Mouse (Mus musculus): Measurements from ENCODE around the gene Rai14. TPM values are rescaled to one million over a fixed set of nuclear protein-coding genes. Genes with fewer than 3 reads are reported as not detected.

Gene Rai14
- polyA plus RNA-seq, 1 experiment from 2014 or later, result 4.8 TPM

- ATAC-seq (no peak), DNase-seq (no peak)
- H3K36me3 ChIP-seq (replicated peaks; ENCODE audit: insufficient read depth, low read length), result no peaks in the 10 kb centered on the region
- no peak overlapping the region for H3K4me3 ChIP-seq (ENCODE audit: low read depth, low read length)
- H3K4me2 ChIP-seq (ENCODE audit: low read depth, low read length), result no peak overlapping the region
- TF ChIP-seq CTCF (IDR thresholded peaks at IDR 0.05; ENCODE audit: low read depth) (no peak), EP300 (IDR thresholded peaks at IDR 0.05; ENCODE audit: low read depth) (no peak)
- H3K9me3 ChIP-seq (ENCODE audit: low read length), result no peaks in the 10 kb centered on the region
- H3K9ac ChIP-seq (replicated peaks), result no peak overlapping the region
- no peak overlapping the region for H3K27ac ChIP-seq (ENCODE audit: low read depth)
- 70% methylated on average over 6 of the region's 6 CpGs for WGBS (ENCODE audit: insufficient replicate concordance)
- H3K4me1 ChIP-seq (ENCODE audit: insufficient read depth), result peaks cover 18% of the 10 kb centered on the region
- no peaks in the 10 kb centered on the region for H3K27me3 ChIP-seq (ENCODE audit: insufficient read depth, low read length)
Observed at GRCm38 (mm10) chr15:10691481-10691880, 22.9 kb downstream of the Rai14 start.

DNA sequence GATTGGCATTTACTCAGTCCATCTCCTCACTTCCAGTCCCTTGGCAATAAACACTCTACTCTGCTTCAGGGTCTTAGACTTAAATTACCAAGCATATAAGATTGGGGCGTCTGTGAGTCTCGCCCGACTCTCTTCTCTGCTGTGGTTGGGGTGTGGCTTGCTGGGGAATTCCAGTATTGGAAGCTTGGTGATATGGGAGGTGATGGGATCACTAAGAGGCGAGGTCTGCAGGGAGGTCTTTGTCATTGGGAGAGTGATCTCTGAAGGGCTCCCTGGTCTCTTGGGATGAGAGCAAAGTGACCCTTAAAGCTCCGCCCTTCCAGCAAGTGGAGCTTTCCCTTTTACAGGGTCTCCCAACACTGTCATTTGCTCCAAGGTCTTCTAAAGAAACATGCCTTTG lies 23.5 kb downstream of the Rai14 start:
- no peak overlapping the region for H3K4me3 ChIP-seq (ENCODE audit: low read depth, low read length)
- no peaks in the 10 kb centered on the region for H3K36me3 ChIP-seq (replicated peaks; ENCODE audit: insufficient read depth, low read length)
- H3K4me1 ChIP-seq (ENCODE audit: insufficient read depth), result peaks cover 18% of the 10 kb centered on the region
- WGBS (ENCODE audit: insufficient replicate concordance), result 70% methylated on average over 5 of the region's 5 CpGs
- DNase-seq (no peak), ATAC-seq (no peak)
- peak overlapping the region; percentile 63 for H3K27ac ChIP-seq (ENCODE audit: low read depth)
- TF ChIP-seq CTCF (IDR thresholded peaks at IDR 0.05; ENCODE audit: low read depth) (no peak), EP300 (IDR thresholded peaks at IDR 0.05; ENCODE audit: low read depth) (no peak)
- H3K9me3 ChIP-seq (ENCODE audit: low read length), result no peaks in the 10 kb centered on the region
- H3K27me3 ChIP-seq (ENCODE audit: insufficient read depth, low read length), result no peaks in the 10 kb centered on the region
- peak overlapping the region; percentile 36; the same call in 1 of the 2 replicates for H3K4me2 ChIP-seq (ENCODE audit: low read depth, low read length)
- H3K9ac ChIP-seq (replicated peaks), result no peak overlapping the region

GRCm38 (mm10) chr15:10690219-10690618 lies 24.2 kb downstream of the Rai14 start:
- Histone ChIP-seq H3K4me3 (ENCODE audit: low read depth, low read length) (no peak overlapping the region), H3K36me3 (replicated peaks; ENCODE audit: insufficient read depth, low read length) (no peaks in the 10 kb centered on the region), H3K27ac (ENCODE audit: low read depth) (peak overlapping the region; percentile 84), H3K9me3 (ENCODE audit: low read length) (no peaks in the 10 kb centered on the region), H3K4me2 (ENCODE audit: low read depth, low read length) (peak overlapping the region; percentile 36), H3K4me1 (ENCODE audit: insufficient read depth) (peaks cover 21% of the 10 kb centered on the region), H3K9ac (replicated peaks) (no peak overlapping the region), H3K27me3 (ENCODE audit: insufficient read depth, low read length) (no peaks in the 10 kb centered on the region)
- 59% methylated on average over 13 of the region's 13 CpGs for WGBS (ENCODE audit: insufficient replicate concordance)
- no peak for TF ChIP-seq CTCF (IDR thresholded peaks at IDR 0.05; ENCODE audit: low read depth)
- TF ChIP-seq EP300 (IDR thresholded peaks at IDR 0.05; ENCODE audit: low read depth), result 0 out of 2 replicates have a peak, but pooled peaks have one; percentile 62
- DNase-seq (peak; percentile 63), ATAC-seq (peak; percentile 98)

DNA sequence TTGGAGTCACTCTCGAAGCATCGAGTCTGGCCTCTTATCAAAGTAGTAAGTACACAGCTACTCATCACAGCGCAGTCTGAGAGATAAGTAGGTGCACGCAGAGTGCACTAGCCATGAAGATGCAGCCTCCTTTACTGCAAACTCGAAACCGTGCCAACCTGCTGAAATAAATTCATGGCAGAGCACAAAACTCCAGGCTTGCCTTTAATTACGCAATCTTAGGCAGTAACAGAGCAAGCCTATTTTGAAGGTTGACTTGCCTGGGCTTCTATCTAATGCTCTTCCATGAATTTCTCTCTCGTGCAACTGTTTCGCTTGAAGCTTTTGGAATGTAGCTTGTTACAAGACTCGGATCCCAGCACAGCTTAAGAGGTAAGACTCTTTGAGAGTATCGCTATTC lies 25.1 kb downstream of the Rai14 start:
- 59% methylated on average over 11 of the region's 11 CpGs for WGBS (ENCODE audit: insufficient replicate concordance)
- Histone ChIP-seq H3K36me3 (replicated peaks; ENCODE audit: insufficient read depth, low read length) (no peaks in the 10 kb centered on the region), H3K27me3 (ENCODE audit: insufficient read depth, low read length) (no peaks in the 10 kb centered on the region), H3K27ac (ENCODE audit: low read depth) (peak overlapping the region; percentile 84), H3K9me3 (ENCODE audit: low read length) (no peaks in the 10 kb centered on the region), H3K9ac (replicated peaks) (no peak overlapping the region), H3K4me1 (ENCODE audit: insufficient read depth) (peaks cover 21% of the 10 kb centered on the region), H3K4me2 (ENCODE audit: low read depth, low read length) (peak overlapping the region; percentile 30; the same call in 1 of the 2 replicates), H3K4me3 (ENCODE audit: low read depth, low read length) (no peak overlapping the region)
- DNase-seq, result no peak
- no peak for TF ChIP-seq CTCF (IDR thresholded peaks at IDR 0.05; ENCODE audit: low read depth)
- TF ChIP-seq EP300 (IDR thresholded peaks at IDR 0.05; ENCODE audit: low read depth), result no peak
- no peak for ATAC-seq

DNA sequence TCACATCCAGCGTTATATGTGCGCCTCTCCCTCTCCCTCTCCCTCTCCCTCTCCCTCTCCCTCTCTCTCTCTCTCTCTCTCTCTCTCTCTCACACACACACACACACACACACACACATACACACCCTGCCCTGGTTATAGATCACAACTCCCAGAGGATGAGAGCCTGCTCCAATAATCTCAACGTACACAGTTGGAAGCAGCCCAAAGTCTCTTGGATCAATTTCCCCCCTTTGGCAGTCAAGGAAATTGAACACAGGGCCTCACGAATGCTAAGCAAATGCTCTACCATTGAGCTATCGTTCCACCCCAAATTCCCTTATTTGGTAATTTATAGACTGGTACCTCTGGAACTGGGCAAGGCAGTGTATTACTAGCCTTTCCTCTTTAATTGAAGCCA lies 25.7 kb downstream of the Rai14 start:
- Histone ChIP-seq H3K4me3 (ENCODE audit: low read depth, low read length) (no peak overlapping the region), H3K4me1 (ENCODE audit: insufficient read depth) (peaks cover 21% of the 10 kb centered on the region), H3K36me3 (replicated peaks; ENCODE audit: insufficient read depth, low read length) (no peaks in the 10 kb centered on the region), H3K9ac (replicated peaks) (no peak overlapping the region), H3K9me3 (ENCODE audit: low read length) (no peaks in the 10 kb centered on the region), H3K27me3 (ENCODE audit: insufficient read depth, low read length) (no peaks in the 10 kb centered on the region), H3K4me2 (ENCODE audit: low read depth, low read length) (no peak overlapping the region), H3K27ac (ENCODE audit: low read depth) (peak overlapping the region; percentile 84; the same call in 1 of the 2 replicates)
- WGBS (ENCODE audit: insufficient replicate concordance), result 62% methylated on average over 5 of the region's 5 CpGs
- ATAC-seq, result no peak
- TF ChIP-seq CTCF (IDR thresholded peaks at IDR 0.05; ENCODE audit: low read depth) (no peak), EP300 (IDR thresholded peaks at IDR 0.05; ENCODE audit: low read depth) (no peak)
- DNase-seq, result no peak

DNA sequence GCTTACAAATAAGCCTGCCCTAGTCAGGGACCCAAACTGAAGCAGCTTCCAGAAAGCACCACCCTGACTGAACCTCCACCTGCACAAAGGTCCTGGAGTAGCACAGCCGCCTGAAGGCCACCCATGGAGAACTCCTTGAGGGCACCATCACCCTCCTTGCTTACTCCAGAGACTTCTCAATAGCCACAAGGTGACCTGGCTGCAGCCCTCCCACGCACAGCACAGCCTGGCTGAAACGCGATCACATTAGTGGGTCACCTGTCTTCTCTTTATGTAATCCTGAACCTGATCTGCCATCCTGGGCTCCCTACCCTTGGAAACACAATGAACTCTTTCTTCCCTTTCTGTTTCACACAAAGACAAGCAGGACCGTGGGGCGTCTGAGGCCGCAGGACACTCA lies 27.1 kb downstream of the Rai14 start:
- Histone ChIP-seq H3K4me2 (ENCODE audit: low read depth, low read length) (no peak overlapping the region), H3K36me3 (replicated peaks; ENCODE audit: insufficient read depth, low read length) (no peaks in the 10 kb centered on the region), H3K9ac (replicated peaks) (no peak overlapping the region), H3K27ac (ENCODE audit: low read depth) (no peak overlapping the region), H3K4me1 (ENCODE audit: insufficient read depth) (peaks cover 18% of the 10 kb centered on the region), H3K27me3 (ENCODE audit: insufficient read depth, low read length) (no peaks in the 10 kb centered on the region), H3K4me3 (ENCODE audit: low read depth, low read length) (no peak overlapping the region), H3K9me3 (ENCODE audit: low read length) (no peaks in the 10 kb centered on the region)
- no peak for DNase-seq
- TF ChIP-seq EP300 (IDR thresholded peaks at IDR 0.05; ENCODE audit: low read depth) (no peak), CTCF (IDR thresholded peaks at IDR 0.05; ENCODE audit: low read depth) (no peak)
- 77% methylated on average over 7 of the region's 7 CpGs for WGBS (ENCODE audit: insufficient replicate concordance)
- no peak for ATAC-seq

All from liver, postnatal 0 days (tissue).